Mouse (Mus musculus) spleen, adult 2 months (tissue): ENCODE measurements around the gene Foxp4.

ENCODE experiments used
- CTCF ChIP-seq: fragments of 200-500 bp; IDR thresholded peaks from 2 replicates; pipeline ENCODE4 v1.5.1; 2011; ENCODE audit warnings: mild to moderate bottlenecking, inconsistent platforms; ENCODE audit not compliant: insufficient read depth, insufficient read length, insufficient replicate concordance; ENCODE audit errors: extremely low read depth
- POLR2A ChIP-seq: fragments of 200-500 bp; IDR thresholded peaks from 2 replicates; pipeline ENCODE4 v1.6.1; 2011; ENCODE audit warnings: low read depth, low read length, inconsistent platforms

DNA sequence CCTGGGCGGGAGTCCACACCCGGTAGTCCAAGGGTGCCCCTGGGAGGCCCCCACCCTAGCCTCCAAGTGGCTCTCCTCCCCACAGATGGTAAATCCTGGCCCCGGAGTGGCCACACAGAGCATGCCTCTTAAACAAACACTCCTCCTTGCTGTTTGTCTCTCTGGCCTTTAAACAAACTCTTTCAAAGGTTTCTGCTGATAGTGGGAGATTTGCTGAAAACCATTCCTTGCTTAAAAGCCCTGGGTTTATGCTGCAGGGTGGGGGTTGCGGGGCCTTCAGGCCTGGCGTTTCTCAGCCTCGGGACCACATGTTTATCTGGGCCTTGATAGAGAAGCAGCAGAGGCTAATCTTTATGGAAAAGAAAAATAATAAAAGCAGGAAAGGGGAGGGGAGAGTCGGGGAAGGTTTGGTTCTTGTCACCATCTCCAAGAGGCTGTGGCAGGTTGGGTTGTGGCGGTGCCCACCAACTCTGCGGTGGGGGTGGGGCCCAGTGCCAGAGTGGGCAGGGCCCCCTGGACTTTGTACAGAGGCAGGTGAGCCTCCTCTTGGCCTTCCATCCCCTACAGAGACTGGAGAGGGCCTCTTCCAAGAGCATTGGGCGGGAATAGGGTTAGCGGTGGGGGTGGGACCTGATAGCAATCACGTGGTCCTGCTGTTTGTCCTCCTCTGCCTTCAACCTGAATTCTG is 30.8 kb upstream of the Foxp4 start:
- TF ChIP-seq CTCF (no peak), POLR2A (no peak)
